Mouse (Mus musculus): ENCODE data around the gene Tubd1.
A peak's percentile ranks its signal among the peaks of the same experiment; 100 is the strongest.

The Tubd1 gene

DNA sequence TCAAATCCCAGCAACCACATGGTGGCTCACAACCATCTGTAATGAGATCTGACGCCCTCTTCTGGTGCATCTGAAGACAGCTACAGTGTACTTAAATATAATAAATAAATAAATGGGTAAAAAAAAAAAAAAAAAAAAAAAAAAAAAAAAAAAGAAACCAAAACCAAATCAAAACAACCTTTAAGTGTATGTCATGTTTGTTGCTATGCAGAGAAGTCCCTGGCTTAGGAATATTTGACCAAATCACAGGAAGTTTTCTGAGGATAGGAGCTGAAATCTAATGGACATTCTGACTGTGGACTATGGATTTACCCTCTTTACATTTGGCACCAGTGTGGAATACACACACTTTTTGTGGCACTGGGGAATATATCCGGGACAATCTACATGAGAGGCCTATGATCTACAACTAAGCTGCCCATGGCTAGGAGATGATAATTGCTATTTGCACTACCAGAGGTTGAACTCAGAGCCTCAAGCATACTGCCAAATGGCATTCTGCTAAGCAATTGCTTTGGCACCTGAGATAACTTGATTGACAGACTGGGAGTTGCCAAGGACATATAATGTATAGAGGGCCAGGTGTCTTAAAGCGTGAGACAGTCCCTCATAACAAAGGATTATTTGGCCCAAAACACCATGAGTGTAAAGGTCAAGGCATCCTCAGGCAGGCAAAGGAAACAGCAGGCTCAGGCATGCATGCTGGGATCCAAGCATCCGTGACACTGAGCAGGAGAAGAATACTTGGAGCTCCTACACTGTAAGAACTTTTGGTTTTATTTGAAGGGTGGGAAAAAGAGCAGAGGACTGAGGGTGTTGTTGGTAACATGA lies 54.8 kb downstream of the Tubd1 start:
- no peak for DNase-seq (ENCODE audit: low read depth)

DNA sequence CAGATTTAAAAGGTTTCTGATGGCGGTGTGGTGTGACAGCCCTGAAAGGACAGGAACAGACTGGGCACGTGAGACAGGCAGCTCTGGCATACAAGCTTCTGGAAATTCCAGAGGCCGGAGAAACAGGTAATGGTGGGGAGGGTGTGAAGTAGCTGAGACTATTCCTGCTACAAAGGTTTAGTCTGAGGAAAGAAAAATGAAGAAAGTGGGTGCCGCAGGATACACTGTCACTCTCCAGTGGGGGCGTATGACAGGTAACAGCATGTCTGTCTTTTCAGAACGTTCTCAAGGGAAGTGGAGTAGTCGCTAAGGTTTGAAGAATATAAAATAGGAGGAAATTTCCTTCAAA lies 55.4 kb downstream of the Tubd1 start:
- no peak for DNase-seq (ENCODE audit: low read depth)

DNA sequence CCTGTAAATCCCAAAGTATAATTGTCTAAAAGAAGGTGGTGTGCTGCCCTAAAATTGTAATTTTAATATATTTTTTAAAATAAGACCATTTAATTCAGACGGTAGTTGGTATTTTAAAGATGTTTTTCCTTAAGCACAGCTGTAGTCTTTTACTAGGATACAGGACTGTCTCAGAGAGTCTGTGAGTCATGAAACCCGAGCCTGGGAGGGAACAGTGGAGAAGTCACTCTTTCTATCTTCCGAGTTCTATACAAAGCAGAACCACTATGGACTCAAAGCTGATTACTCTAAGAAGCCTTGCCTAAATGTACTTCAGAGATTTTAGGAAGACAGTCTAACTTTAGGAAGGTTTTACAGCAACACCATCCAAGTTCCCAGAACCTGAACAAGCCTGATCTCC lies 57.3 kb downstream of the Tubd1 start:
- no peak for DNase-seq (ENCODE audit: low read depth)

DNA sequence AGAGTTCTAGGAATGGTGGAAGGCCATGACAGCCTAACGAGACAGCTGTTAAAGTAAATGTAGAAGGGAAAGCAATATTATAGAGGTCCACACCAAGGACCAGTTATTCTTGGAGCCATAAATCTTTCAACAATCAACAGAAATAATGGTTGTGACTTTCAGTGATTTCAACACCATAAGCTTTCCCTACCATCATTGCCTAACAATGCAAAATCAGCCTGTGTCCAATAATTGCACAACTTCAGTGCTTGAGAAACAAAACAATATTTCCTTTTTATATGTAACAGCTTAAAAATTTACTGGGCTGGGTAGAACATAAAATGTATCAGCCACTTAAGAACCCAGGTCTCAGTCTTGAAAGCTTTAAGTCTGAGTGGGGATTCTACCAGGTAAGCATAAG lies 58.9 kb downstream of the Tubd1 start:
- no peak for DNase-seq (ENCODE audit: low read depth)

DNA sequence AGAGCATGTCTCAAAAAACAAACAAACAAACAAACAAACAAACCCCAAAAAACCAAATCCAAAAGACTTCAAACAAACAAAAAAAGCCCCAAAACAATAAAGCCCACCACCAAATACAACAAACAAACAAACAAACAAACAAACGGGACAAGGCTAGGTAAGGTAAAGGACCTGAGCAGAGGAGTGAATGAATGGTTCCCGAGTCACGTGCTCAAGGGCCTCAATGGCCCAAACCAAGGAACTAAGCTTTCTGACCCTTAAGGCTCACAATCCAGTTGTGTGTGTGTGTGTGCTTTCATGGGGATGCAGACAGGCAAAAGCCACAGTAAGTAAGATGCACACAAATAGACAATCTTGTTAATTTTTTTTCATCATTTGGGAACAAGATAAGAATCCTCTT lies 59.5 kb downstream of the Tubd1 start:
- DNase-seq (ENCODE audit: low read depth), result no peak

DNA sequence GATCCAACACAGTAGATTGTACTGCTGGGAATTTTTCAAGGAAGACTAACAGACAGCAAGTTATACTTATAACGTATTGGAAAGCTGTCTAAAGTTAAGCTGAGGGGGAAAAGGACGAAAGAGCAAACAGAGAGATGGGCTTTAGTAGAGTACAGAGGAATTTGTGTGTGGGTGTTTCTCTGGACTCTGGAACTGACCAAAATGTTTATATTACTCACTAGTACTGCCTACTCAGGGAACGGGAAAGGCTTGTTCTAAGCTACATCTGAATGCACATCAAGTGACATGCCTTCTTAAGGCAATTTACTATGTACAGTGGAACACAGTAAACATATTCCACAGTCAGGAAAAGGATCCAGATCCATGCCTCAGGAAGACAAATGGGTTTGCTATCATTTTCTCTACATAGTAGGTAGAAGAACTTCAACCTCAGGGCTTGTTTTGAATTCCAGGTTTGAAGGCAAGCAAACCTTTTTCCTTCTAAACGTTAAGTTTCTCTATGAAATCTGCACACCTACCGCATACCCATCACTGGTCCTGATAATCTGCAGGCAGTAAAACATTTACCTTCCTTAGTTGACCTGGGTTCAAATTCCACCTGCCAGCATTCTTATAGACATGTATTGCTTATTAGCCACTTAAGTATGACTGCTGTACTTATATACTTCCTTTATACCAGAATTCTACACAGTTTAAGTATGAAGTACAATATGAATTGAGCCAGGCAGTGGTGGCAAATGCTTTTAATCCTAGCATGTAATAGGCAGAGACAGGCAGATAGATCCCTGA lies 60.1 kb downstream of the Tubd1 start:
- no peak for DNase-seq (ENCODE audit: low read depth)

DNA sequence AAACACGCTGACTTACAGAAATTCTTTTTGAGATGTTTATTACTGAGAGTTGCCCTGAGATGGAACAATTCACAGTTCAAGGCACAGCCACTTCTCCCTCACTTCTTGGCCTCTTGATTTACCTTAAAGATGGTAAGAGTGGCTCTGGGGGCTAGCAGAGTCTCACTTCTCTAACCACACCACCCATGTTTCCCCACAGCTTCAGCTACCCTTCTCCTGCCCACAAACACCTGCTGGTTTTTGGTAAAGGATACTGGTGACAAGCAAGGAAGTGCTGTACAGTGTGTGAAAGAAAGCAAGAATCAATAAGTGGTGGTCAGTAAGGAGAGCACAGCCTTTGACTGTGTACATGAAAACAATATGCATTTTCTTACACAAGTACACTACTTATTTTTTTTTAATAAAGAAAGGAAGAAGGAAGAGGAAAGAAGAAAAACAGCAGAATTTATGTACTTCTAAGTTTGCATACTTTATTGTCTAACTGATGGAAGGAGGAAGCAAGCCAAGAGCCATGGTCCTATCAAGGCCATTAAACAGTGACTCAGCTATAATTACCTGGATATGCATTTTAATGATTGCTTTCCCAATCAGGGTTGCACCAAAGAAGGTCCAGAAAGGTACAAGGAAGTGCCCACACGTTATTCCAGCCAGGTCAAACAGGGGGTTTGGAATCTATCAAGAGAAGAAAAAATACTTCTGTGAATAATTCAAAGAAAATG lies 62.0 kb downstream of the Tubd1 start:
- DNase-seq (ENCODE audit: low read depth), result no peak

DNA sequence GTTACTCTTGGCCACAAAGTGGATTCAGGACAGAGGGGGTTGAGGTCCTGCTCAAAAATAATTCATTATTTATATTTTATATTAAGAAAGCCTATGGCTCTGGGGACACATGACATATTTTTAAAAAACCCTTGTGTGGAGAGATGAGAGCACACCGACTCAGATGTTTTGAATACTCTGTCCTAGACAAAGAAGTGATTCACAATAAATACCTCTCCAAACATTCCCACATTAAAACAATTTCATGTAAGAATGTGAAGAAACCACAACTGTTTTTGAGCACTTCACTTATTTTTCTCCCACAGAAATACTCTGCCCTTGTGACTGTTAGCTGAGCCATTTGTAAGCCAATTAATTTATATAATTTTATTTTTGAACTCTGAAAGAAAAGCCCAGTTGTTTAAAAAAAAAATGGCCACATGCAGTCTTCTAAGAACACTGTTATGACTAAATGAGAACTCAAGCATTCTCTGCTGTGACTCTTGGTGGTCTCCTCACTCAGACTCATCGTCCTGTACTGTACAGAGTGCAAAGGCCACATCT lies 63.1 kb downstream of the Tubd1 start:
- no peak for DNase-seq (ENCODE audit: low read depth)

DNA sequence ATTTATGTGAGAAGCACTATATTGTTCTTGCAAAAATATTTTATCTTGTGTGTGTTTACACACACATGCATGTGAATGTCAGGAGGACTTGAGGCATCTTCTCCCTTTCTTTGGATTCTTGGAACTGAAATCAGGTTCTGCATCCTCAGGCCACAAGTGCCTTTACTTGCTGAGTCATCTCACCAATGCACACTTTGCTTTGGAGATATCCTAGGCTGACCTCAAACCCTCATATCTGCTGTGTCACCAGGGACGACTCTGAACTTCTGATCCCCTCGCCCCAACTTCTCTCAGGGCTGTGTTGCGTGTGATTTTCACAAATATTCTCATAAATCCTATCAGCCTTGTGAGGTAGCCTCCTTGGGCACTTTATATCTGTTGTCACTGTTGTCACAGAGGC lies 65.4 kb downstream of the Tubd1 start:
- DNase-seq (ENCODE audit: low read depth), result peak; percentile 41

DNA sequence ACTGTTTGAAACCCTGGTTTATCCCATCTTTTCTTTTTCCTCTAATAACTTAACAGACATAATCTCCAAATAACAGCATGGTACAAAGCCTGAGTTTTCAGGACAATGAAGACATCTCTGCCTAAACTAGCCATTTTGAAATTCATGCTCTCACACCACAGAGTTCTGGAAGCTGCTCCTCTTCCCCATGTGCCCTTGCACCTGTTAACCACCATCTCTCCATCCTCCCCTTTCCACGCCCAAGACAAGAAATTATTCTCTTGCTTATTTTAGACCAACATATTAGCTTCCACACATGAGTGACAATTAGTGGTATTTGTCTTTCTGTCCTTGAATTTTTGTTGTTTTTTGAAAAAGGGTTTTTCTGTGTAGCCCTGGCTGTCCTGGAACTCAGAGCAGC lies 67.2 kb downstream of the Tubd1 start:
- no peak for DNase-seq (ENCODE audit: low read depth)

DNA sequence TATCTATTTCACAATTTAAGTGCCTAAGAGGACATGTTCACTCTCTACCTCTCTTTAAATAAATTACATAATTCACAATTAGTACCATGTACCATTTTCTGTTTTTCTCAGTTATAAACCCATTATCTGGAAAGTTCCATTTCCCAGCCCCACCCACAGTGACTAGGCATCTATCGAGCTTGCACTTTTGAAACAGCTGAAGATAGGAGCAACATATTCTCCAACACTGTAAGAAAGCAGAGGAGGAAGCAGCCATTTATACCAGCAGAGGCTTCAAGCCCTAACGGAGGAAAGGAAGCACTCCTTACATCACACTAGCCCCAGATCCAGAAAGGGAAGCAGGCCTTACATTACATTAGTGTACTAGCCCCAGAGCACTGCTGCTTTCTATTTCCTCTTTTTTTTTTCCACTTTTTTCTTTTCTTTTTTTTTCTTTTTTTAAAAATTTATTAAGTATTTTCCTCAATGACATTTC lies 69.3 kb downstream of the Tubd1 start:
- peak; percentile 70 for DNase-seq (ENCODE audit: low read depth)

DNA sequence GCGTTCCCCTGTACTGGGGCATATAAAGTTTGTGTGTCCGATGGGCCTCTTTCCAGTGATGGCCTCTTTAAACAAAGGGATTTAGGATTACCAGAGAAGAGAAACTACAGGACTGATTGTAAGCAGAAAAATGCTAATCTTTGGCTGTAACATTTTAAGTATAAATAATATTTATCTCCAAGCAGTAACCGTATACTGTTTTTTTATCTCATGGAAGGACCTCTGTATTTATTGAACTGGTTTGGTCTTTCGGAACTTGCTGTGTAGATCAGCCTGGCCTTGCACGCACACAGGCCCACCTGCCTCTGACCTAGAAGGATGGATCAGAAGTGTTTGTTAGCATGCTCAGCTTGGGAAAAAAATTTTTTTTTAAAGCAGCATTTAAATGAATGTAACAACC lies 69.8 kb downstream of the Tubd1 start:
- DNase-seq (ENCODE audit: low read depth), result no peak

Measured in c-Kit-positive CD71-negative TER-119-negative erythroid progenitor cells, embryonic 14.5 days (primary cell).